Mouse (Mus musculus) retina, postnatal 7 days (tissue): ENCODE data around the gene Opcml.

ENCODE experiments used
- DNase-seq: peaks from one replicate; pipeline ENCODE4 v3.0.0-alpha.2; 2012; ENCODE audit warnings: low read depth, low spot score

The Opcml gene

GRCm38 (mm10) chr9:28618186-28618892 lies 827.8 kb downstream of the Opcml start:
- no peak for DNase-seq

GRCm38 (mm10) chr9:28621939-28622338 lies 831.4 kb downstream of the Opcml start:
- DNase-seq: no peak

GRCm38 (mm10) chr9:28624870-28625269 lies 834.3 kb downstream of the Opcml start:
- DNase-seq: no peak

- no peak for DNase-seq
These were observed 852.2 kb downstream of the Opcml start for GRCm38 (mm10) chr9:28642766-28643165.

GRCm38 (mm10) chr9:28644063-28644462 lies 853.5 kb downstream of the Opcml start:
- no peak for DNase-seq

GRCm38 (mm10) chr9:28650089-28650488 lies 859.5 kb downstream of the Opcml start:
- no peak for DNase-seq

GRCm38 (mm10) chr9:28659996-28660395 lies 869.4 kb downstream of the Opcml start:
- no peak for DNase-seq

- no peak for DNase-seq
These were observed 872.3 kb downstream of the Opcml start for GRCm38 (mm10) chr9:28662882-28663281.

- DNase-seq: no peak
These were observed 889.7 kb downstream of the Opcml start for GRCm38 (mm10) chr9:28680309-28680708.

GRCm38 (mm10) chr9:28681252-28682037 lies 890.9 kb downstream of the Opcml start:
- no peak for DNase-seq

GRCm38 (mm10) chr9:28683951-28684470 lies 893.4 kb downstream of the Opcml start:
- DNase-seq: no peak

GRCm38 (mm10) chr9:28686942-28687611 lies 896.5 kb downstream of the Opcml start:
- DNase-seq: peak; percentile 20

GRCm38 (mm10) chr9:28690134-28690533 lies 899.6 kb downstream of the Opcml start:
- no peak for DNase-seq

- DNase-seq: no peak
These were observed 915.2 kb downstream of the Opcml start for GRCm38 (mm10) chr9:28705796-28706195.

GRCm38 (mm10) chr9:28714544-28714943 lies 924.0 kb downstream of the Opcml start:
- no peak for DNase-seq

GRCm38 (mm10) chr9:28720186-28720585 lies 929.6 kb downstream of the Opcml start:
- DNase-seq: no peak

- no peak for DNase-seq
These were observed 941.4 kb downstream of the Opcml start for GRCm38 (mm10) chr9:28731811-28732602.

GRCm38 (mm10) chr9:28737955-28738354 lies 947.4 kb downstream of the Opcml start:
- no peak for DNase-seq

- DNase-seq: no peak
These were observed 947.9 kb downstream of the Opcml start for GRCm38 (mm10) chr9:28738451-28738860.

- DNase-seq: no peak
These were observed 954.2 kb downstream of the Opcml start for GRCm38 (mm10) chr9:28744771-28745170.

GRCm38 (mm10) chr9:28748902-28749301 lies 958.3 kb downstream of the Opcml start:
- DNase-seq: no peak
